Mouse (Mus musculus) forelimb bud, embryonic 11.5 days (tissue): ENCODE data around the gene Inhba.
A peak's percentile ranks its signal among the peaks of the same experiment; 100 is the strongest.

Experiments
- DNase-seq: peaks from one replicate; pipeline ENCODE4 v3.0.0-alpha.2; 2012; ENCODE audit warnings: low read depth, low spot score

Gene Inhba

DNA sequence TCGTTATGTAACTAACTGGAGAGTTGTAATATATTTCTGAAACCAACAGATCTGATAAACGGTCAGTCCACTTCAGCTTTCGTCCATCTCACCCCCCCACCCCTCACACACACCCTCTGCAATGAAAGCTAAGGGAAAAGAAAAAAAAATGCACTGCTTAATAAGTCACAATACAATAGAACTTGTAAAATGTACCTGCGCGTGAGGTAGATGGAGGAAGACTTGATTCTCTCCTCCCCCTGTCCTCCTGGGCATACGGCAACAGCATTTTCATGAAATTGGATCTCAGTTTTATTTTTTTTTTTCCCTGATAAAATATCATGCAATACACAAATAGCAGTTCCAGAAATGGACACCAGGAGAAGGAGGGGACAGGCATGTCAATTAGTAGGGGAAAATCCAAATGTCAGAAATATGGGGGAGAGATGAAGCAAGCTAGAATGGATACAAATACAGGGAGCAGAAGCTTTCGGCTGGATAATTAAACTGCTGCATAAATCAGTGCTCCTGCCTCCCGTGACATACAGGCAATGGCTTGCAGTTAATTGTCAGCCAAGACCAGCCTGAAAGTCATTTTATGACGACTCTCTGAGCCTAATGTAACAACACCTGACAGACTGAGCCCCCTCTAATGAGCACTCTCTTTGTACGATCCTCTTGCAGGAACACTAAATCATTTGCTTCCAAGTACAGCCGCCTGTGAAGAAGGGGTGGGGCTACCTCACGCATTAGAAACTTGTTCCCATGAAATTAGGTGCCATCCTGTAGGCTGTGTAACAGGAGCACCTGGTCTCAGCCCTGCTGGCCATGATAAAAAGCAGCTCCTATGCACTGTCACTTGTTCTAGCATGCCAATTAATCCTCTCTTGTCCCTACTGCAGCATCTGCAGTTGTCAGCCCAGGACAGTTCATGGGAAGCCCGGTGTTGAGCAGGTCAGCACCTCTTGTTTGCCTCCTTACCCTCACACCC, 11.7 kb downstream of the Inhba start:
- DNase-seq: peak; percentile 49

DNA sequence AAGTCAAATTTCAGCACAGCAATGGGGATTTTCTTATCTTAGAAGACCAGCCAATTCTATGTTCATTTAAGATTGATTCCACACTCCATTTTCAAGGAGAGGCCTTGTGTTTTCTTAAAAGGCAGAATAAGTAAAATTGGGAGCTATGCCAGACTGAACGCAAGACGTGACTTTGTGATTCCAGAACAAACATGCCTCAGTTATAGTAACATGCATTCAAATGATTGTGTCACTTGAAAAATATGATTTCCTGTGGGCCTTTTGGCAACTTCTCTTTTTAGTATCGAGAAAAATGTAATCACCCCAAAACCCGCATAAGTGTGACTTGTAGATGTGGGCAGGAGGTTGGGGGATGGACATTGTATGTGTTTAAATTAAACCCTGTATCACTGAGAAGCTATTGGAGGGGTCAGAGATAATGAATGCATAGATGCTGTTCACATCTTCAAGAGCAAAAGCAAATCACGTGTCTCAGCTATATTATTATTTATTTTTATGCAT, 19.0 kb downstream of the Inhba start:
- DNase-seq: no peak

DNA sequence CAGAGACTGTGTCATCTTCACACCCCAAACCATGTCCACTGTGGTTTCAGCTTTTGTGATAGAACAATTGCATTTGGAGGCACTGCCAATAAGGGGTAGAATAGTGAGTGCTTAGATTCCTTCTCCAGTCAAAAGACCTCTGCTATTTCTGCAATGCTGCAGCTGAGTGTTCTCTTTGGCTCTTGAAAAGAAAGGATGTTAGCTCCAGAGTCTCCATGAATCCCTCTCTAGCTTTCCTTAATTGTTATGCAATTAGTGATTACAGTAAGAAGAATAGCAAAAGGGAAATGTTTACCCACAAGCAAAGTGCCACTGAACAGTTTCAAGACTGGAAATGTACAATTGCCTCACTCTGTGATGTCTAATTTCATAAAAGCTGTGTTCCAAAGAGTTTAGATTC, 20.8 kb downstream of the Inhba start:
- no peak for DNase-seq

DNA sequence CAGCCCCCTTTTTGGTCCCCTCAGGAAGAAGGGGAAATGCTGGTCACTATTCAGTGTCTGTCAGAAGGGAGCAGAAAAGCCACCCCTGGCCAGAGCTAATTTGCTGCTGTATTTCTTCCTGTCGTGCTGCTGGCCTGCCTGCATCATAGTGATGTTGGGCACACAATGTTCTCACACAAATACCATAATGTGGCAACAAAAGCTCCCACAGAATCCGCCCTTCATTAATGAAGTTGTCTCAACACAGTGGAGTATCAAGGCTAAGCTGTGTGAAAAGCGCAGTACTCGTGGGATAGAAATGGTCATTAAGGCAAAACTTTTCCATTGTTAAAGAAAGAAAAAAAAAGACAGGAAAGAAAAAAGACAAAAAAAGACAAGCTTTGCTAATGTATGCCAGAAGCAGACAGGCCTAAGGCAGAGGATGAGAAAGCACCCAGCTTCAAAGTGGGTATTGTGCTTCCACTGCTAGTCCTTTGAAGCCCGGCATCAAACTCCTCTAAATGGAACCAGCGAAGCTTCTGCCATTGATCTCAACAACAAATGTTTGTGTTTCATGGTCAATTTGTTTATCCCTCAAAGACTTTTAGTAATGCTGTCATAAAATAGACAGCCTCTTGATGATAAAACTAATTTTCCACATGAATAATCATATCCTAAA, 21.4 kb downstream of the Inhba start:
- DNase-seq: no peak

DNA sequence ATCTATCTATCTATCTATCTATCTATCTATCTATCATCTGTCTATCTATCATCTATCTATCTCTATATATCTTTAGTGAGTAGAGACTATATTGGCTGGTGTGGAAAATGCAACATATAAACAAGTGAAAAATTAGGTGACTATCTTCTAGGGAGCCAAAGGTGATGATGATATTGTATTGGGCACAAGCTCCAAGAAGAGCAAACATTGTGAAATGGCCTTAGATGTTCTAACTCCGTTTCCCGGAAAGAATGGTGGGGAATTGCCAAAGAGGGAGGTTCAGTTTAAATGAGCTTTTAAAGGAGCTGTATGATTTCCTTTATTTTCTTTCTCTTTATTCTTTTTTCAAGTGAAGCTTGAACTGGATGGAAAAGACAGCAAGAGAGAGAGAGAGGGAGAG, 57.4 kb downstream of the Inhba start:
- no peak for DNase-seq

DNA sequence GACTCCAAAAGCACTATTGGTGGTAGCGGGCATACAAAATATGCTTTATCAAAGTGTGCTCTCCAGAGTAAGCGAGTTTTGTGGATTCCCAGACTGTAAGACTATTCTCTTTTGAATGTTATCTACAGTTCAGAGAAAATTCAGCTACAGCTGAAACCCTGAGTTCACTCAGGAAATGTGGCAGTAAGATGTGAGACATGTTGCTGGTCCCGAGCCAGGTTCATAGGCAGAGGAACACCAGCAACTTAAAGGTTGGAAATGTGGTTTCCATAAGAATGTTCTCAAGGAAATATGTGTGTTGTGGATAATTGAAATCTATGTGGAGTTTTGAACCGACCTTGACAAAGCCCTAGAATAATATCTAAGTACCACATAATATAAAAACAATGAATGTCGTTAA, 65.6 kb downstream of the Inhba start:
- no peak for DNase-seq

DNA sequence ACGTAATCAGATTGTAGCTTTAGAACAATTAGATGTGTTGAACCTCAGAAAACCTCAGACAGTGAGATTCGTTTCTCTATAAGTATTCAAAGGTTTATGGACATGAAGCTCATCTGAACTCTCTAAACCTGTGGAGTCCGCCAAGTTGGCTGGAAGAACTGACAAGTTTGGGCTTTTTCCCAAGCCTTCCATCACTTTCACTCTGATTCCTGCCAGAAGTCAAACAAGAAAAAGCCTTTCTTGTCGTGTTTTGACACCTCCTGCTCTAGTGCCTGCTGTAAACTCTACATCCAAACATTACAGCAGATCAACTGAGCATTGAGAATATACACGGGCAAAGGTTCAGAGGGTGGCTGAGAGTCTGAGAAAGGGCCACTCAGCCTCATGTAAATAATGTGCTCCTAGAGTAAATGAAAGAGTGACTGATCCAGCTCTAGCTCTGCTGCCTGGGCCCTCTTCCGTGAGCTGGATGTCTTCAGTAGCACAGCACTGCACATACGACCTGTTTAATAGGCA, 66.6 kb downstream of the Inhba start:
- no peak for DNase-seq

DNA sequence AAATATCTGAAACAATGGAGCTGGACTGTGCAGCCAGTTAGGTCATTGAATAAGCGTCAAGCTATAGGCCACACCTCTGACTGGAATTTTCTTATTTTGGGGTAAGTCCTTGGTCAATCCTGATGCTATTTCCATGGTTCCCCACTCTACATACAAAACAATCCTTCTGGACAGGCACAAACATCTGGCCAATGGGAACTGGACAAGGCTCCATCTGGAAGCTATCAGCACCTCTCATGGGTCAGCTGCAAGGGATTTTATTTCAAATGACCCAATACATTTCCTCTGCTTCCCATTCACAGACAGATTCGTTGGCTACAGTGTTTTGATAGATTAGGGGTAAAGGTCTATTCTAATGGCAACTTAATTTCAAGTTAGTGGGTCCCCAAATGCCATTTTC, 68.6 kb downstream of the Inhba start:
- DNase-seq: peak; percentile 62
